Mouse (Mus musculus): ENCODE results near the gene Arl14. TPM values are rescaled to one million over a fixed set of nuclear protein-coding genes. Genes with fewer than 3 reads are reported as not detected.

Gene Arl14
- total RNA-seq, 1 experiment: not detected

DNA sequence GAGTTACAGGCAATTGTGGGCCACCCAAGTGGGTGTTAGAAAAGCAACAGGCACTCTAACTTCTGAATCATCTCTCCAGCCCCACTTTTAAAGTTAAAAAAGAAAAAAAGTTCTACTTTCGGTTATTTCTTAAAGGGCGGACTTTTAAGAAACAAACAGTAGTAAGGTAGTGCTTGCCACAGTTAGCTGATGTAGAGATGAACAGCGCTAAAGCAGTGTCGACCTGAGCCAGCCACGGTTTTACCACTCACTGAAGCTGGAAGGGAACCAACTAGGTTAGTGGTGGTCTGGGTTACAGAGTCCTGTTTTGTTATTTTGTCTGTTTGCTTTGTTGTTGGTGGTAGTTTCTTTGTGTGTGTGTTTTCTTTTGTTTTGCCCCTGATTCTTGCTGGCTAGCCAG lies 8.8 kb upstream of the Arl14 start:
- in situ Hi-C loops (cut with MboI; ENCODE audit: low sequenced_read_pairs in 2 of 2, unreplicated experiment in 2 of 2): no loop called here
- Histone ChIP-seq H3K36me3 (ENCODE audit: control insufficient read depth, insufficient read depth, low read length, poor library complexity, severe bottlenecking) (no peaks in the 10 kb centered on the region), H3K27ac (ENCODE audit: insufficient read depth, low read depth, low read length, poor library complexity, severe bottlenecking) (no peak overlapping the region), H3K9me3 (ENCODE audit: control insufficient read depth, insufficient read depth, low read depth, low read length) (no peaks in the 10 kb centered on the region), H3K4me3 (ENCODE audit: insufficient read depth in 1 of 2, low read depth in 1 of 2, low read length in 2 of 2, poor library complexity in 1 of 2, severe bottlenecking in 1 of 2) (no peak overlapping the region), H3K9ac (ENCODE audit: insufficient read depth, low read depth, low read length, poor library complexity, severe bottlenecking) (no peak overlapping the region), H3K4me1 (ENCODE audit: control insufficient read depth in 2 of 2, insufficient read depth in 2 of 2, low read length in 2 of 2, poor library complexity in 1 of 2) (no peaks in the 10 kb centered on the region)
- DNase-seq (ENCODE audit: low read depth, low spot score): no peak
- TF ChIP-seq HCFC1 (IDR thresholded peaks at IDR 0.05; ENCODE audit: borderline replicate concordance, insufficient read depth, low read length) (no peak), MAFK (IDR thresholded peaks at IDR 0.05; ENCODE audit: insufficient read depth, low read depth, low read length) (no peak), CHD2 (IDR thresholded peaks at IDR 0.05; ENCODE audit: low read depth, low read length) (no peak), ZC3H11A (IDR thresholded peaks at IDR 0.05; ENCODE audit: borderline replicate concordance, low read depth, low read length) (no peak), ZNF384 (IDR thresholded peaks at IDR 0.05; ENCODE audit: low read depth, low read length) (no peak)

DNA sequence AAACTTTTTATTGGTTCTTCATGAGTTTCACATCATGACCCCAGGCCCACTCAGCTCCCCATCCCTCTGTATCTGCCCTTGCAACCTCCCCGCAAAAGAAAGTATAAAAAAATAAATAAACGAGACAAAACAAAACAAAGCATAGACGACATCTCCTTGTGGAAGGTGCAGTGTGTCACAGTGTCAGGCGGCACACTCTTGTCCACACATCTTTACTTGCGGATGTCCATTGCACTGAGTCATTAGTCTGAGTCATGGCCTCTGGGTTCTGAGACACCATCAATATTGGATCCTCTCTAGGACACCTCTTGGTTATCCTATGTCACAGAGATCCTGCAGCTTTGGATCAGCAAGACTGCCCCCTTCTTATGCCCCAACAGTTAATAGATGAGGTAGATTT lies 7.7 kb upstream of the Arl14 start:
- DNase-seq (ENCODE audit: low read depth, low spot score): no peak
- TF ChIP-seq MAFK (IDR thresholded peaks at IDR 0.05; ENCODE audit: insufficient read depth, low read depth, low read length) (no peak), HCFC1 (IDR thresholded peaks at IDR 0.05; ENCODE audit: borderline replicate concordance, insufficient read depth, low read length) (no peak), CHD2 (IDR thresholded peaks at IDR 0.05; ENCODE audit: low read depth, low read length) (no peak), ZNF384 (IDR thresholded peaks at IDR 0.05; ENCODE audit: low read depth, low read length) (no peak), ZC3H11A (IDR thresholded peaks at IDR 0.05; ENCODE audit: borderline replicate concordance, low read depth, low read length) (no peak)
- Histone ChIP-seq H3K9me3 (ENCODE audit: control insufficient read depth, insufficient read depth, low read depth, low read length) (no peaks in the 10 kb centered on the region), H3K9ac (ENCODE audit: insufficient read depth, low read depth, low read length, poor library complexity, severe bottlenecking) (no peak overlapping the region), H3K27ac (ENCODE audit: insufficient read depth, low read depth, low read length, poor library complexity, severe bottlenecking) (no peak overlapping the region), H3K4me1 (ENCODE audit: control insufficient read depth in 2 of 2, insufficient read depth in 2 of 2, low read length in 2 of 2, poor library complexity in 1 of 2) (no peaks in the 10 kb centered on the region), H3K4me3 (ENCODE audit: insufficient read depth in 1 of 2, low read depth in 1 of 2, low read length in 2 of 2, poor library complexity in 1 of 2, severe bottlenecking in 1 of 2) (no peak overlapping the region), H3K36me3 (ENCODE audit: control insufficient read depth, insufficient read depth, low read length, poor library complexity, severe bottlenecking) (no peaks in the 10 kb centered on the region)
- in situ Hi-C loops (cut with MboI; ENCODE audit: low sequenced_read_pairs in 2 of 2, unreplicated experiment in 2 of 2): no loop called here

- in situ Hi-C loops (cut with MboI; ENCODE audit: low sequenced_read_pairs in 2 of 2, unreplicated experiment in 2 of 2): no loop called here
- TF ChIP-seq HCFC1 (IDR thresholded peaks at IDR 0.05; ENCODE audit: borderline replicate concordance, insufficient read depth, low read length) (no peak), ZNF384 (IDR thresholded peaks at IDR 0.05; ENCODE audit: low read depth, low read length) (no peak), ZC3H11A (IDR thresholded peaks at IDR 0.05; ENCODE audit: borderline replicate concordance, low read depth, low read length) (no peak), MAFK (IDR thresholded peaks at IDR 0.05; ENCODE audit: insufficient read depth, low read depth, low read length) (no peak)
- Histone ChIP-seq H3K9ac (ENCODE audit: insufficient read depth, low read depth, low read length, poor library complexity, severe bottlenecking) (no peak overlapping the region), H3K27ac (ENCODE audit: insufficient read depth, low read depth, low read length, poor library complexity, severe bottlenecking) (no peak overlapping the region), H3K4me1 (ENCODE audit: control insufficient read depth in 2 of 2, insufficient read depth in 2 of 2, low read length in 2 of 2, poor library complexity in 1 of 2) (no peaks in the 10 kb centered on the region; a peak in 1 of 4 replicates), H3K9me3 (ENCODE audit: control insufficient read depth, insufficient read depth, low read depth, low read length) (no peaks in the 10 kb centered on the region), H3K4me3 (ENCODE audit: insufficient read depth in 1 of 2, low read depth in 1 of 2, low read length in 2 of 2, poor library complexity in 1 of 2, severe bottlenecking in 1 of 2) (no peak overlapping the region), H3K36me3 (ENCODE audit: control insufficient read depth, insufficient read depth, low read length, poor library complexity, severe bottlenecking) (no peaks in the 10 kb centered on the region)
- no peak for DNase-seq (ENCODE audit: low read depth, low spot score)
Observed at GRCm38 (mm10) chr3:69222502-69222900, 282 bp downstream of the Arl14 start.

GRCm38 (mm10) chr3:69222987-69223386 lies 768 bp downstream of the Arl14 start:
- TF ChIP-seq ZNF384 (IDR thresholded peaks at IDR 0.05; ENCODE audit: low read depth, low read length) (no peak), MAFK (IDR thresholded peaks at IDR 0.05; ENCODE audit: insufficient read depth, low read depth, low read length) (peak; percentile 99)
- H3K9ac ChIP-seq (ENCODE audit: insufficient read depth, low read depth, low read length, poor library complexity, severe bottlenecking): no peak overlapping the region
- H3K9me3 ChIP-seq (ENCODE audit: control insufficient read depth, insufficient read depth, low read depth, low read length): no peaks in the 10 kb centered on the region
- no peaks in the 10 kb centered on the region for H3K36me3 ChIP-seq (ENCODE audit: control insufficient read depth, insufficient read depth, low read length, poor library complexity, severe bottlenecking)
- H3K4me3 ChIP-seq (ENCODE audit: insufficient read depth in 1 of 2, low read depth in 1 of 2, low read length in 2 of 2, poor library complexity in 1 of 2, severe bottlenecking in 1 of 2): no peak overlapping the region
- no peak overlapping the region for H3K27ac ChIP-seq (ENCODE audit: insufficient read depth, low read depth, low read length, poor library complexity, severe bottlenecking)
- no peaks in the 10 kb centered on the region; a peak in 1 of 4 replicates for H3K4me1 ChIP-seq (ENCODE audit: control insufficient read depth in 2 of 2, insufficient read depth in 2 of 2, low read length in 2 of 2, poor library complexity in 1 of 2)
- in situ Hi-C loops (cut with MboI; ENCODE audit: low sequenced_read_pairs in 2 of 2, unreplicated experiment in 2 of 2): no loop called here
- no peak for DNase-seq (ENCODE audit: low read depth, low spot score)

DNA sequence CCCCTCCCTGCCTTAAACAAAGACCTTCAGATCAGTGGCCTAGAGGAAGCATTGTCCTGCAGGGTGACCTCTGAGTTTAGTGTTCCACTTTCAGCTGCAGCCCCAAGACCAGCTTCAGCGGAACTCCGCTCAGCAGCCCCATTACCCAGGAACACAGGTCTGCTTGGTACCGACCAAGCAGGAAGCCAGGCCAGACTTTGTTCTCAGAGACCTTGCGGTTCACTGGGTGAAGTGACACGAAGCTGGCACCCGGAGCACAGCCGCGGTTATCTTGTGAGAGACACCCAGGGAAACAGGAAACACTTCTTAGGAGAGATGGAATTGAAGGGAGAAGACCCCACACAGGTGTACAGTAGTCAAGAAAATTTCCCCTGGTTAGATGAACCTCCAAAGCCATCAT lies 1.4 kb downstream of the Arl14 start:
- Histone ChIP-seq H3K4me1 (ENCODE audit: control insufficient read depth in 2 of 2, insufficient read depth in 2 of 2, low read length in 2 of 2, poor library complexity in 1 of 2) (no peaks in the 10 kb centered on the region; a peak in 1 of 4 replicates), H3K4me3 (ENCODE audit: insufficient read depth in 1 of 2, low read depth in 1 of 2, low read length in 2 of 2, poor library complexity in 1 of 2, severe bottlenecking in 1 of 2) (0 out of 4 replicates have a peak overlapping the region, but pooled peaks of 1 of the 2 experiments have one; percentile 10), H3K27ac (ENCODE audit: insufficient read depth, low read depth, low read length, poor library complexity, severe bottlenecking) (no peak overlapping the region), H3K9me3 (ENCODE audit: control insufficient read depth, insufficient read depth, low read depth, low read length) (no peaks in the 10 kb centered on the region), H3K36me3 (ENCODE audit: control insufficient read depth, insufficient read depth, low read length, poor library complexity, severe bottlenecking) (no peaks in the 10 kb centered on the region), H3K9ac (ENCODE audit: insufficient read depth, low read depth, low read length, poor library complexity, severe bottlenecking) (no peak overlapping the region)
- in situ Hi-C loops (cut with MboI; ENCODE audit: low sequenced_read_pairs in 2 of 2, unreplicated experiment in 2 of 2): no loop called here
- TF ChIP-seq HCFC1 (IDR thresholded peaks at IDR 0.05; ENCODE audit: borderline replicate concordance, insufficient read depth, low read length) (no peak), MAFK (IDR thresholded peaks at IDR 0.05; ENCODE audit: insufficient read depth, low read depth, low read length) (no peak), ZC3H11A (IDR thresholded peaks at IDR 0.05; ENCODE audit: borderline replicate concordance, low read depth, low read length) (no peak), ZNF384 (IDR thresholded peaks at IDR 0.05; ENCODE audit: low read depth, low read length) (no peak), CHD2 (IDR thresholded peaks at IDR 0.05; ENCODE audit: low read depth, low read length) (no peak)
- no peak for DNase-seq (ENCODE audit: low read depth, low spot score)

Data from ES-E14 (cell line).